Mouse (Mus musculus) lung, postnatal 36 days (tissue): ENCODE results near the gene Irak1.

Source experiments
- DNase-seq: peaks from one replicate; pipeline ENCODE4 v3.0.0; 2022; ENCODE audit warnings: mixed read lengths

Gene Irak1

GRCm38 (mm10) chrX:74023188-74024049, at the start of gene Irak1:
TSS of gene Irak1 (minus strand) at chrX:74023918.
- peak; percentile 80 for DNase-seq

- DNase-seq, result no peak
These were observed 47.1 kb upstream of the Irak1 start for GRCm38 (mm10) chrX:74070794-74071193.

- no peak for DNase-seq
These were observed 44.2 kb upstream of the Irak1 start for GRCm38 (mm10) chrX:74067891-74068290.

GRCm38 (mm10) chrX:74045107-74045506, 21.4 kb upstream of the Irak1 start:
- DNase-seq, result no peak

GRCm38 (mm10) chrX:74037702-74038375, 14.1 kb upstream of the Irak1 start:
- DNase-seq, result no peak

GRCm38 (mm10) chrX:74030000-74030399, 6.3 kb upstream of the Irak1 start:
- DNase-seq, result no peak

- DNase-seq, result no peak
These were observed 927 bp downstream of the Irak1 start for GRCm38 (mm10) chrX:74022795-74023187.

- DNase-seq, result no peak
These were observed 9.1 kb downstream of the Irak1 start for GRCm38 (mm10) chrX:74014597-74014996.

GRCm38 (mm10) chrX:74008063-74008462, 15.7 kb downstream of the Irak1 start:
- no peak for DNase-seq

GRCm38 (mm10) chrX:74006401-74006800, 17.3 kb downstream of the Irak1 start:
- no peak for DNase-seq

GRCm38 (mm10) chrX:74003644-74004043, 20.1 kb downstream of the Irak1 start:
- no peak for DNase-seq

GRCm38 (mm10) chrX:74001024-74001423, 22.7 kb downstream of the Irak1 start:
- DNase-seq, result no peak

- peak; percentile 54 for DNase-seq
These were observed 24.5 kb downstream of the Irak1 start for GRCm38 (mm10) chrX:73998911-73999869.

- no peak for DNase-seq
These were observed 45.9 kb downstream of the Irak1 start for GRCm38 (mm10) chrX:73977783-73978182.

- DNase-seq, result no peak
These were observed 47.4 kb downstream of the Irak1 start for GRCm38 (mm10) chrX:73976283-73976682.

GRCm38 (mm10) chrX:73972774-73973173, 50.9 kb downstream of the Irak1 start:
- no peak for DNase-seq

GRCm38 (mm10) chrX:73970781-73971180, 52.9 kb downstream of the Irak1 start:
- DNase-seq, result no peak

GRCm38 (mm10) chrX:73969729-73970128, 54.0 kb downstream of the Irak1 start:
- no peak for DNase-seq

GRCm38 (mm10) chrX:73969167-73969566, 54.6 kb downstream of the Irak1 start:
- DNase-seq, result no peak

- peak; percentile 93 for DNase-seq
These were observed 56.3 kb downstream of the Irak1 start for GRCm38 (mm10) chrX:73967177-73968075.

GRCm38 (mm10) chrX:73966248-73967176, 57.2 kb downstream of the Irak1 start, which contains the start of gene Hcfc1:
TSS of gene Hcfc1 (minus strand) at chrX:73966357.
- peak; percentile 93 for DNase-seq
